Mouse (Mus musculus): ENCODE data around the gene Wnt7b.

DNA sequence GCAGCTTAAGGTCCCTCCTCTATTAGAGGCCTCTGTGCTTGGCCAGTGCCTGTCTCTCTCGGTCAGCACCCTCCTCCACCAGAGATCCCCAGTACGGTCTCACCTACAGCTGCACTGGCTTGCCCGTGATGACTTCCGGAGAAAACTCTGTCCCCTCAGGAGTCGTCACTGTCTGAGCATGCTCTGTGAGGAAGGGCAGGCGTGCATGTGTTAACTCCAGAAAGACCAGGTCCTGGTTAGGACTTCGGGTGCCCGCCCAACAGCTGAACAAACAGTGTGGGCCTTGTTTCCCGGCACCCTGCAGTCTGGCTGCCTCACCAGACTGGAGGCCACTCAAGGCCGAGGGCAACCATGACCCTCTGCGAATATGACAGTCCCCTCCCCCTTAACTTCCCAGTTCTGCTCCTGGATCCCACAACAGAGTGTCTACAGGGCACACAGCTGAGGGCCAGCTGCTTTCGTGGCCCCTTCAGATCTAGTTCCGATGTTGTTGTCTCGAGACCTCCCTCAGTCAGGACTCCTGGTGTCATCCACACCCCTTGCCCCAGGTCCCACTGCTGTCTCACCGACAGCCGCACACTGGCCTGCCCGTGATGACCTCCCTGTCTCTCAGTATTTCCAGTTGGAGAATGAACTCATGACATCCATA, 23.8 kb upstream of the Wnt7b start:
- no peak for TF ChIP-seq CTCF (IDR thresholded peaks at IDR 0.05; ENCODE audit: low read depth, low read length)
- no peak for TF ChIP-seq POLR2A (IDR thresholded peaks at IDR 0.05; ENCODE audit: borderline replicate concordance, low read depth, low read length)
